In the genomic region with DNA sequence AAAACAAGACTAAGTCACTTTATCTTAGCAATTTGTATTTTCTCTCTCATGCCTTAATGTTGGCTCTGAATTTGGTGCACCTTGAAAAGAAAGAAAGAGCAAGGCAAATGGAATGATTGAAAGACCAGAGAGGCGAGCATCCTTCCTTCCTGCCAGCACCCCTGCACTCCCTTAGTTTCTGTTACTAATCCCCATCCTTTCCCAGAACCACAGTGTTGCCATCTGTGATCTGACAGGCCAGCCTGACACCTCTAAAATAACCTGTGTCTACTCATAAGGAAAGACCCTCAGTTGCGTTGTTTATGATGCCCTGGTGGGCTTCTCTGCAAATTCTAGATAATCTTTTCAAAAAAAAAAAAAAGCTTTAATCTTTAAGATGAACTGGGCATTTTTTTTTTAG, we compare ENCODE assay signal across 22 mouse cellular contexts.
DNase-seq lines count a peak whose midpoint lies in the region; ATAC-seq and TF ChIP-seq lines count a peak whose summit lies in the region.
"Had no signal": no experiment of that assay in that cellular context is flagged by ENCODE, and none has a peak within 500 bp of the region (broad histone marks: within the 10 kb centered on the region; RNA-seq: fewer than 3 reads in every experiment).

No protein-coding gene starts in this region.

- WGBS in forebrain, embryonic 13.5 days: 34% methylated on average over 2 of the region's 2 CpGs
- 50% methylated on average over 2 of the region's 2 CpGs for WGBS in midbrain, embryonic 15.5 days

- no peak overlapping the region for H3K4me2 ChIP-seq in forebrain, embryonic 13.5 days
- H3K4me2 ChIP-seq in midbrain, embryonic 15.5 days: no peak overlapping the region
- H3K4me2 ChIP-seq: heart, embryonic 15.5 days; hindbrain, embryonic 13.5 days; liver, embryonic 11.5 days; midbrain, embryonic 12.5 days had no signal

- H3K4me1 ChIP-seq in forebrain, embryonic 13.5 days: peaks cover 51% of the 10 kb centered on the region
- H3K4me1 ChIP-seq in midbrain, embryonic 15.5 days: peaks cover 32% of the 10 kb centered on the region

- intact Hi-C loops in left cerebral cortex, postnatal 10 days (cut with DNase I): no loop called here

- ATAC-seq in forebrain, embryonic 13.5 days: no peak
- ATAC-seq in midbrain, embryonic 15.5 days (replicated peaks): no peak
- ATAC-seq: activated CD4-positive, CD25-positive, alpha-beta regulatory T cell, adult 4 months had no signal

- TF ChIP-seq CTCF in layer of hippocampus, adult 2 months (conservative IDR thresholded peaks at IDR 0.05): no peak
- no peak for TF ChIP-seq CTCF in brain, embryonic 14.5 days (IDR thresholded peaks at IDR 0.05; ENCODE audit: borderline replicate concordance, extremely low read depth, insufficient read depth, insufficient read length)

- peak overlapping the region; percentile 71 for H3K27ac ChIP-seq in layer of hippocampus, adult 2 months
- H3K27ac ChIP-seq in forebrain, embryonic 13.5 days: peak overlapping the region; percentile 70
- H3K27ac ChIP-seq in midbrain, embryonic 15.5 days: peak overlapping the region; percentile 60; the same call in 1 of the 2 replicates
- H3K27ac ChIP-seq: heart, embryonic 15.5 days; hindbrain, embryonic 13.5 days; kidney, postnatal 0 days; midbrain, embryonic 12.5 days had no signal

- H3K9ac ChIP-seq in forebrain, embryonic 13.5 days: no peak overlapping the region
- no peak overlapping the region for H3K9ac ChIP-seq in midbrain, embryonic 15.5 days
- H3K9ac ChIP-seq: heart, embryonic 15.5 days; hindbrain, embryonic 13.5 days; midbrain, embryonic 12.5 days had no signal

- TF ChIP-seq POLR2A in brain, embryonic 14.5 days (IDR thresholded peaks at IDR 0.05; ENCODE audit: borderline replicate concordance, extremely low read depth, insufficient read depth, insufficient read length, poor library complexity, severe bottlenecking): no peak

- H3K36me3 ChIP-seq in forebrain, embryonic 13.5 days (ENCODE audit: poor library complexity, severe bottlenecking): no peaks in the 10 kb centered on the region
- H3K36me3 ChIP-seq in midbrain, embryonic 15.5 days (replicated peaks): no peaks in the 10 kb centered on the region
- H3K36me3 ChIP-seq: heart, embryonic 15.5 days; hindbrain, embryonic 13.5 days; midbrain, embryonic 12.5 days had no signal

- no peak for DNase-seq in layer of hippocampus, adult 2 months (ENCODE audit: low spot score in 2 of 2)
- DNase-seq in layer of hippocampus, postnatal 36 days: no peak
- peak; percentile 60 for DNase-seq in brain, embryonic 14.5 days (ENCODE audit: low read depth)
- no peak for DNase-seq in spleen, postnatal 4 days (ENCODE audit: low spot score in 2 of 2)
- no peak for DNase-seq in left cerebral cortex, postnatal 10 days (ENCODE audit: extremely low spot score in 1 of 2, low spot score in 2 of 2)
- DNase-seq: adrenal gland, adult 8-10 months; cerebellum, adult 8-10 months; heart, postnatal 36 days; kidney, adult 2 months; lung, adult 18-20 months; lung, postnatal 10 days; right cerebral cortex, adult 18-20 months; thymus, adult 18-20 months; thymus, postnatal 36 days had no signal

- no peaks in the 10 kb centered on the region for H3K9me3 ChIP-seq in forebrain, embryonic 13.5 days (replicated peaks)
- H3K9me3 ChIP-seq in midbrain, embryonic 15.5 days: no peaks in the 10 kb centered on the region
- H3K9me3 ChIP-seq: heart, embryonic 15.5 days; hindbrain, embryonic 13.5 days; midbrain, embryonic 12.5 days had no signal

- no peaks in the 10 kb centered on the region for H3K27me3 ChIP-seq in forebrain, embryonic 13.5 days
- H3K27me3 ChIP-seq in midbrain, embryonic 15.5 days (replicated peaks): no peaks in the 10 kb centered on the region
- H3K27me3 ChIP-seq: heart, embryonic 15.5 days; hindbrain, embryonic 13.5 days; midbrain, embryonic 12.5 days had no signal

- H3K4me3 ChIP-seq in layer of hippocampus, adult 2 months: no peak overlapping the region
- H3K4me3 ChIP-seq in forebrain, embryonic 13.5 days: no peak overlapping the region
- no peak overlapping the region for H3K4me3 ChIP-seq in midbrain, embryonic 15.5 days
- H3K4me3 ChIP-seq: heart, embryonic 15.5 days; hindbrain, embryonic 13.5 days; midbrain, embryonic 12.5 days had no signal
